Mouse (Mus musculus): ENCODE data around the gene Cmpk1.
A peak's percentile ranks its signal among the peaks of the same experiment; 100 is the strongest.

The Cmpk1 gene

GRCm38 (mm10) chr4:114946416-114946815 is 40.6 kb downstream of the Cmpk1 start:
- no peak for DNase-seq (ENCODE audit: low read depth, low spot score)

- DNase-seq (ENCODE audit: low read depth, low spot score) = no peak
Observed at GRCm38 (mm10) chr4:114945021-114945420, 42.0 kb downstream of the Cmpk1 start.

- no peak for DNase-seq (ENCODE audit: low read depth, low spot score)
Observed at GRCm38 (mm10) chr4:114942583-114942982, 44.5 kb downstream of the Cmpk1 start.

- no peak for DNase-seq (ENCODE audit: low read depth, low spot score)
Observed at GRCm38 (mm10) chr4:114942112-114942511, 44.9 kb downstream of the Cmpk1 start.

- DNase-seq (ENCODE audit: low read depth, low spot score) = no peak
Observed at GRCm38 (mm10) chr4:114941311-114941710, 45.7 kb downstream of the Cmpk1 start.

GRCm38 (mm10) chr4:114938248-114938647 is 48.8 kb downstream of the Cmpk1 start:
- no peak for DNase-seq (ENCODE audit: low read depth, low spot score)

GRCm38 (mm10) chr4:114937459-114938047 is 49.5 kb downstream of the Cmpk1 start:
- DNase-seq (ENCODE audit: low read depth, low spot score) = no peak

GRCm38 (mm10) chr4:114934188-114934587 is 52.9 kb downstream of the Cmpk1 start:
- no peak for DNase-seq (ENCODE audit: low read depth, low spot score)

- DNase-seq (ENCODE audit: low read depth, low spot score) = no peak
Observed at GRCm38 (mm10) chr4:114932747-114933146, 54.3 kb downstream of the Cmpk1 start.

- DNase-seq (ENCODE audit: low read depth, low spot score) = no peak
Observed at GRCm38 (mm10) chr4:114929155-114929554, 57.9 kb downstream of the Cmpk1 start.

GRCm38 (mm10) chr4:114925917-114926312 is 61.1 kb downstream of the Cmpk1 start, which contains the start of gene Foxe3:
TSS of gene Foxe3 (minus strand) at chr4:114926013.
- no peak for DNase-seq (ENCODE audit: low read depth, low spot score)

GRCm38 (mm10) chr4:114924971-114925916 is 61.8 kb downstream of the Cmpk1 start:
- DNase-seq (ENCODE audit: low read depth, low spot score) = no peak

- peak; percentile 62 for DNase-seq (ENCODE audit: low read depth, low spot score)
Observed at GRCm38 (mm10) chr4:114917091-114917490, 70.0 kb downstream of the Cmpk1 start.

- DNase-seq (ENCODE audit: low read depth, low spot score) = no peak
Observed at GRCm38 (mm10) chr4:114916056-114916455, 71.0 kb downstream of the Cmpk1 start.

- DNase-seq (ENCODE audit: low read depth, low spot score) = peak; percentile 18
Observed at GRCm38 (mm10) chr4:114913594-114913962, 73.5 kb downstream of the Cmpk1 start.

GRCm38 (mm10) chr4:114912705-114913593 is 74.1 kb downstream of the Cmpk1 start:
- DNase-seq (ENCODE audit: low read depth, low spot score) = no peak

GRCm38 (mm10) chr4:114909602-114910484 is 77.2 kb downstream of the Cmpk1 start:
- DNase-seq (ENCODE audit: low read depth, low spot score) = peak; percentile 56

All from CD4-positive helper T cell, adult 2 months (primary cell).